Mouse (Mus musculus): ENCODE measurements at regions not wholly inside any gene's neighbourhood (a gene's known extent, or its start where the extent isn't known, plus 50 kb on each side); places are given as distances from the start of the nearest gene placed in this dataset.

DNA sequence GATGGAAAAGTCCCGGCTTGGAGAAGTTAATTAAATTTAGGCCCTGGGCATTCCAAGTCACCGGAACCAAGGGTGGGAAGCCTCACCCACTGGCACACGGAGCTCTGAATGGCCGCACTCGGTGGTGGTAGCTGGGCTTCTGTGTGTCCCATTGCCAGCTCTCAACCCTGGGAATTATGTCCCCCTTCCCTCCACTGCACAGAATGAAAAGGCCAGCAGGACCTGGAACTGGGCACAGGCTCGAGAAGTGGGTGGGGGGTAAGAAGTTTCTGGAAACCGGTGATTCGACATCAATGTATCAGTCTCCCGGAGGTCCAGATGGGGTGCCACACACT, 149.1 kb upstream of the Tut7 start:
- TF ChIP-seq CTCF (IDR thresholded peaks at IDR 0.05; ENCODE audit: low read depth, low read length) (no peak), POLR2A (IDR thresholded peaks at IDR 0.05; ENCODE audit: extremely low read depth, insufficient read depth, low read length) (no peak)

Data from liver, adult 2 months (tissue).